Mouse (Mus musculus): Measurements from ENCODE around the gene Galnt5.

- no peak for TF ChIP-seq CTCF (IDR thresholded peaks at IDR 0.05; ENCODE audit: insufficient read depth, low read depth, low read length)
- no peak for TF ChIP-seq POLR2A (IDR thresholded peaks at IDR 0.05; ENCODE audit: insufficient read depth, low read depth, low read length)
Observed at GRCm38 (mm10) chr2:57960786-57961185, 36.9 kb upstream of the Galnt5 start.
